Mouse (Mus musculus) telencephalon, adult 2 months (tissue): ENCODE measurements around the gene Lbhd1.
"Not testable (repeated sequence)": the region's sequence is repeated elsewhere in the genome, so short reads cannot be mapped to it uniquely, and the experiment has no call there.

ENCODE experiments used
- DNase-seq: peaks from one replicate; pipeline ENCODE4 v3.0.0-alpha.2; 2011; ENCODE audit warnings: low read depth, low spot score

Gene Lbhd1

DNA sequence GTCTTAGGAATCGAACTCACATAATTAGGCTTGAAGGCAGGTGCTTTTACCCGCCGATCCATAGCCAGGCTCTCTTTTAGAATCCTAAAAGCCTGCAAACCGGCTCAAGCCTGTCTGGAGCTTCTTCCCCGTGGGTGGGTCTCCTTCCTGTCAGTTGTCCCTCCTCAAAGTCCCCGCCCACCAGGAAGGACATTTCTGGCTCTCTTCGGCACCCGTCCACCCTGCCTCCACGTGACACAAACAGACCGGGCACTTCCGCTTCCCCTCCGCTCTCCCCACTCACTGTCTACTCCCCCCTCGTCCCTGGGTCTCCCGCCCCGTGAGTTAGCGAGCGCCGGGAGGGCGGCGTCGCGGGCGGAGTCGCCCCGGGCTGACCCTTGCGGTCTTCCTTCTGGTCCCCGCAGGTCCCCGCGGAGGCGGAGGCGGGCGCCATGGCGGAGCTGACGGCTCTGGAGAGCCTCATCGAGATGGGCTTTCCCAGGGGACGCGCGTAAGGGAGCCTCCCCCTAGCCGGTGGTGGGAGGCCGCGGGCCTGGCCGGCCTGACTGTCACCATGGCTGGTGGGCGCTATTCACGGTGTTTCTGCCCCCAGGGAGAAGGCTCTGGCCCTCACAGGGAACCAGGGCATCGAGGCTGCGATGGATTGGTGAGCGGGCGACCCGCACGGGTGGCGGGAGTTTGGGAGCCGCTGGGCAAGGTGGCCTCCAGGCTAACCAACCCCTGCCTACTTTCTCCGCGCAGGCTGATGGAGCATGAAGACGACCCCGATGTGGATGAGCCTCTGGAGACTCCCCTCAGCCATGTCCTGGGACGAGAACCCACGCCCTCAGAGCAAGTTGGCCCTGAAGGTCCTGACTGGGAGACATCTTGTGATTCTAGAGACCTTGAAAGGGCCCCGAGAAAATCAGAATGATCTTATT lies 12.0 kb upstream of the Lbhd1 start, which contains the start of gene Ubxn1:
Ubxn1 (plus strand) TSS at position 230 of the 920 bp plus-strand sequence.
- peak; percentile 97 for DNase-seq

DNA sequence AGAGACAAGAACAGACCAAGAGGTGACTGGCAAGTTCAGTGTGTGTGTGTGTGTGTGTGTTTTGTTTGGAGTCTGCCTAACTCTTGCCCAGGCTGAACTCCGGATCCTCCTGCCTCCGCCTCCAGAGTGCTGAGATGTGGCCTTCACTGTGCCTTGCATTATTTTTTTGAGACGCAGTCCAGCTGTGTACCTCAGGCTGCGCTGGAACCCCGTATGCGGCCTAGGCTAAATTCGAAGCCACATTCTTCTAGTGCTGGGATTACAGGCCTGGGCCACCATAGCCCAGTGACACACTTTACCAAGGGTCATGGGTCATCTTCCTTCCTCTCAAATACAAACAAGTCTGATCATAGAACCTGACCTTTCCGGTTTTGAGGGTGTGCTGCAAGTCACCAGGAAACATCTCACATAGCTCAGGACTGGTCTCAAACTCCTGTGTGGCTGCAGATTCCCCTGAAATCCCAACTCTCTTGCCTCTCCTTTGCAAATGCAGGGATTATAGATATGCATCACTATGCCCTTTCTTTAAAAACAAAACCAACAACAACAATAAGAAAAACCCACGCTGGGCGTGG lies 11.2 kb upstream of the Lbhd1 start:
- DNase-seq: no peak

DNA sequence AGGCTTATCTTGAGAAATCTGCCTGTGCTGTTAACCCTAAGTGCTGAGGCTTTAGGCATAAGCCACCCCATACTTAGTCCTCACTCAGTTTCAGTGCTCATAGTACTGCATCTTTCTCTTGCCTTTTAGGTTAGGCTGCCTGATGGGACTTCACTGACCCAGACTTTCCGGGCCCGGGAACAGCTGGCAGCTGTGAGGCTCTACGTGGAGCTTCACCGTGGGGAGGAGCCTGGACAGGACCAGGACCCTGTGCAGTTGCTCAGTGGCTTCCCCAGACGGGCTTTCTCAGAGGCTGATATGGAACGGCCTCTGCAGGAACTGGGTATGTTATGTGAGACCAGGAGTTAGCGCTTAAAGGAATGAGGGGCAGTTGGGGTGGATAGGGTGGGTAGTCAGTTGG lies 8.5 kb upstream of the Lbhd1 start:
- no peak for DNase-seq

DNA sequence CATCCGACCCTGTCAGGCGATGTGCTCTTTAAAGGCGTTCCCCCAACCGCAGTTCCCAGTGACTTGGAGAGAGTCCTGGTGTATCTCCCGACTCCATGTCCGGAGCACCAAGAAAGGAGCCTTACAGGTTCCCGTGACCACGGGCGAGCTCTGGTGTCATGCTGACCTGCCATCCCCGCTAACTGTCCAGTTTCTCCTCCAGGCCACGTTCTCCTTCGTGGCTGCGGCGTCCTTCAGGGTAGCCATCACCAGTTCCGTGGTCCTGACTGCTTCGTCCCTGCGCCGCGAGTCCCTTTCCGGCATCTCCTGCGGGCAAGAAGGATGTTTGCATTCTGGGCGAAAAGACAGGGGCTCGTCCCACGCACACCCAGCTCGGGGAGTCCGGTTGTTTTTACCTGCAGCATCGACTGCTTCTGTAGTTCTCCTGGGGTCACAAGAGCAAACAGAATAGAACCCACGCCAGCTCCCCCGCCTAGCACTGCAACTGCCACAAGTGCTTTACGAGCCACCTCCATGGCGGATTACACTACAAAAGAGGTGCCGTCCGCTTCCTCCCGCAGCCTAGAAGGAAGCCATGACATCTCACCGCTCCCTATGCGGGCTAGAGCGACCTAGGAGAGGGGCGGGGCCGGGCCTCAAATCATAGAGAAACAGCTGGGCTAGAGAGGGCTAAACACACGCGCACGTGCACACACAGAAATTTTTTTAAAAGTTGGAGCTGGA lies 3.1 kb upstream of the Lbhd1 start, which contains the start of gene Uqcc3:
Uqcc3 (minus strand) TSS at position 613 of the 723 bp plus-strand sequence.
- DNase-seq: peak; percentile 83

DNA sequence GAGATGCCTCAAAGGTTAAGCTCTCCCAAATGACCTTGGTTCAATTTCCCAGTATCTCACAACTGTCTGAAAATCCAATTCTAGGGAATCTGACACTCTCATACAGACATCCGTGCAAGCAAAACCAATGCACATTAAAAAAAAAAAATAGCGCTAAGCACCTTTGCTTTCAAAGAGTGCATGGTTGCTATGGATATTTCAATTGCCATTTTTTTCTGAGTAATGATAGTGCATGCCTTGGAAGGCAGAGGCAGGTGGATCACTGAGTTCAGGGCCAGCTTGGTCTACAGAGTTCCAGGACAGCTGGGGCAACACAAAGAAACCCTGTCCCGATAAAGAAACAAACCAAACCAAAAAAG lies 2.5 kb upstream of the Lbhd1 start:
- no peak for DNase-seq

DNA sequence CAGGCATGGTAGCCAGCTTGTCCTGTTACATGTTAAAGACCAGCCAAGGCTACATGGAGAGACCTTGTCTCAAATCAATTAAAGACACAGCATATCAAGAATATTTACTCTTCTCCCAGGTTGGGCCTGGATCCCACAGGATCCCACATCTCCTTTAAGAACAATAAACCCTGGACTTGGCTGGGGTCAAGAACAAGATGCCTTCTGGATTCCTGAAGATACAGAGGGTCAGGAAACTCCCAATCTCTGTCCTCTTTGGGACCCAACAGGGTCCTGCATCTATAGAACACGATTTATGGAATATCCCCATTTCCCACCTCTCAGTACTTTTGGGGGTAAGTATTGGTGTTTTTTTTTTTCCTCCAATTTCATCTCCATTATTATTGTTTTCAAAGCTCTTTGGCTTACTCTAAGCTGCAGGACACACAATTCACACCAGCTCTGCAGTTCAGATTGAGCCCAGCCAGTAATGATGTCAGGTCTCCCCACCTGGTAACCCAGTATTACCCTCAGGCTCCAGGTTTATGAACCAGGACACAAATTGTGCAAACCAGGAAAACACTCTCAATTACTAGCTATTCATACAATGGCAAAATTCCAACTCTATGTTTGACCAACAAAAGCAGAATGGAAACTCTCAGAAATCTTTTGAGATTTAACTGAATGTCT lies 3.5 kb downstream of the Lbhd1 start:
- DNase-seq: no peak

DNA sequence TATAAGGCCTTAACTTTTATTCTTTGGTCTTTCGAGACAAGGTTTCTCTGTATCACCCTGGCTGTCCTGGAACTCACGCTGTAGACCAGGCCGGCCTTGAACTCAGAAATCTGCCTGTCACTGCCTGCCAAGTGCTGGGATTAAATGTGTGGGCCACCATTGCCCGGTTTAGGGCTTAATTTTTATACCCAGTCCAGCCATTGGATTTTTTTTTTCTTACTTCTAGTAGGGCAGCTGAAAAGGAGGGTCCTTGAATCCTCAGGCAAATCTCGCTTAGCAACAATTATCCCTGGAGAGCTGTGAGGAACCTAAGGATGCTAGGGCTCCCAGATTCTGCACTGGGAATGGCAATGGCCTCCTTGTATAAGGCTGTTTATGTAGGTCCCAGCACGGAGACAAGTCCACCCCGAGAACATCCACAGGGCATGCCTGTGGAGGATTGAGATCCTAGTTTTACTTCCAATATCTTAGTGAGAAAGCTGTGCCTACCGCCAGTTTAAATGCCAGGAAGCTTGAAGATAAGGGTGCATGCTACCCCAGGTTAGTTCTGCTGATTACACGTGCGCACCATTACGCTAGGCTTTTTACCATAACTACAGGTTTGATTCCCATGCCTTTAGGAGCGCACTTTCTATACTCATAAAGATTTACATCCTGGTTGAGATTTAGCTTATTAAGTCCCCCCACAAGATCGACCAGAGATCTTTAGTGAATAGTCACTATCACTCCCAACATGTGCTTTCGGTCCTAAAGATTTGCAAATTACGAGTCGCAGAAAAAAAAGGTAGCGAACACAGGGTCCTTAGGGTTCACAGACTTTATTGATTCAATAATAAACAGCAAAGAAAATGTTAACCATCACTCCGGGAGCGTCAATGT lies 4.3 kb downstream of the Lbhd1 start:
- DNase-seq: no peak

DNA sequence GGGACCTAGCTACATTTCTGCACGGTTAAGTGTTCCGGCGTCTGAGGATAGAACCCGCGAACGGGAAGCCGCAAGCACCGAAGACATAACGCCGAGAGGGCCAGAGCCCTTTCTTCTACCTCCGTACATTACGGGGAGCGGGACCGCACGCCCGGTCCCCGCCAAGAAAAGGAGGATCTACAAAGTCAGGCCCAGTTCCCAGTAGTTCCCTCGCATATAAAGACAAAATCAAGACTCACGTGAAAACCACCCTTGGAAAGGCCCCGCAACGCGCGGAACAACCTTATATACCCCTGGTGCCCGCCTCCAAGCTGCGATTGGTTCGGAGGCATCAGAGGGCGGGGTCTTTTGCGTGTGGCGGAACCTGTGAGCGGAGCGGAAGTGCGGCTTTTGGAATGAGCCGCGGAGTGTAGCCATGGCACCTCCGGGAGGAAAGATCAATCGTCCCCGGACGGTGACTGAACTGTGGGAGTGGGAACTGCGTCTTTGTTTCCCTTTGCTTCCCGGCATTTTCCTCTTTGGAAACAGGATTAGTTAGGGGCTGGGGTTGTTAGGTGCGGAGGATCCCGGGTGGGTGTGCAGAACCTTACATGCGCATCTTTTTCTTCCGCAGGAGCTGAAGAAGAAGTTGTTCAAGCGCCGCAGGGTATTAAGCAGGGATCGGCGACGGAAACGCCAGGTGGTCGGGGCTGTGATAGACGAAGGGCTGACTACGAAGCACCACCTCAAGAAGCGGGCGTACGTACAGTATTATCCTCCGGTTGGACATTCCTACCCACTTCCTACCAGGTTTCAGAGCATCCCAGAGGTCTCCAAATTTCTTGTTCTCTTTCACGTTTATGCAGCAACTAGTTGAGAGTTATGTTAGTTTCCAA lies 5.2 kb downstream of the Lbhd1 start, which contains the start of the genes 1810009A15Rik and Gm49416:
1810009A15Rik (plus strand) TSS at position 343 of the 875 bp plus-strand sequence.
Gm49416 (plus strand) TSS at position 416 of the 875 bp plus-strand sequence.
- peak; percentile 92 for DNase-seq

DNA sequence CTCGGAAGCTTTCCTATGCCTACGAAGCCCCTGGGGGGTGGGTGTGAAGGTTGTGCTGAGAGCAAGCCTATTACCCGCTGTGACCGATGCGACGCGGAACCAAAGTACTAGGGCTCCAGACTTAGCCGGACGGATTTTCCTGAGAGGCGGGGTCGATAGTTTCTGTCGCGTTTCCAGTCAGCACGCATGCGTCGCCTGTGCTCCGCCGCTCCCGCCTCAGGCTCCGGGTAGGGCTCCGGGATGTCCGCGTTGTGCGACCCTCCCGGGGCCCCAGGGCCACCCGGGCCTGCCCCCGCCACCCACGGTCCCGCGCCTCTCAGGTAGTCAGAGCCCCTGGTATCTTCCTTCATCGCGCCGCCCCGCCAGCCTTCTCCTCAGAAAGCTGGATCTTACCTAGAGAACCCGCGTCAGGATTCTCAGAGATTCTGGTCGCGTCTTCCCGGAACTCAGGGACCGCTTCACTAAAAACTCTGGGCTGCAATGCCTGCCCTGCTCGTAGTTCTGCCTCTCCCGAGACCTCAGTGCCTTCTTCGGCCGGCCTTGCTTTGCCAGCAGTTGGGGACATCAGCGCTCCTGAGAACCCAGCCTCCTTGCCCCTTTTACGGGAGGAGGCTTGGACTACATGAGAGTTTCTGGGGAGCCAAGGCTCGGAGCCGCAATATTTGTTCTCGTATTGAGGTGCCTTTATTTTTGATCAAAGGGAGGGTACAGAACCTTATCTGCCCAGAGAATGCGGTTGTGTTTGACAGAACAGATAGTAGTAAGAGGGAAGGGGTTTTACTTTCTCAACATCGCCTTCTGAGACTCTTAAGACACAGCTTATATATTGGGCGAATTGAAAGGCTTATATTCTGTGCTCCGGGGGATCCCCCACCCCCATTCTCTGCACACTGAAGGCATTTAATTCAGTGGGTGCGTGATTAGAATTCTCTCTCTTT lies 9.6 kb downstream of the Lbhd1 start, which contains the start of gene Ints5:
Ints5 (plus strand) TSS at position 177 of the 938 bp plus-strand sequence.
- DNase-seq: peak; percentile 87

DNA sequence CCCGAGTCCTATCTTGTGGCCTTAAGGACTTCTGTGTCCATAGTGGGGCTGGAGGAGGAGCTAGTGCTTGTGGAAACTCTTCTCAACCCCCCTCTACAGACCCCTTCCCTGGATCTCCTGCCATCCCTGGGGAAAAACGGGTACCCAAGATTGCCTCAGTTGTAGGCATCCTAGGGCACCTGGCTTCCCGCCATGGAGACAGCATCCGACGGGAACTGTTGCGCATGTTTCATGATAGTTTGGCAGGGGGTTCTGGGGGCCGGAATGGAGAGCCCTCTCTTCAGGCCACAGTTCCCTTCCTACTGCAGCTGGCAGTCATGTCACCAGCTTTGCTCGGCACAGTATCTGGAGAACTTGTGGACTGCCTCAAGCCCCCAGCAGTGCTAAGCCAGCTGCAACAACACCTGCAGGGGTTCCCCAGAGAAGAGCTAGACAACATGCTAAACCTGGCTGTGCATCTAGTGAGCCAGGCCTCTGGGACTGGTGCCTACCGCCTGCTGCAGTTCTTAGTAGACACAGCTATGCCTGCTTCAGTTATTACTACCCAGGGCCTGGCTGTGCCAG lies 11.9 kb downstream of the Lbhd1 start:
- no peak for DNase-seq

DNA sequence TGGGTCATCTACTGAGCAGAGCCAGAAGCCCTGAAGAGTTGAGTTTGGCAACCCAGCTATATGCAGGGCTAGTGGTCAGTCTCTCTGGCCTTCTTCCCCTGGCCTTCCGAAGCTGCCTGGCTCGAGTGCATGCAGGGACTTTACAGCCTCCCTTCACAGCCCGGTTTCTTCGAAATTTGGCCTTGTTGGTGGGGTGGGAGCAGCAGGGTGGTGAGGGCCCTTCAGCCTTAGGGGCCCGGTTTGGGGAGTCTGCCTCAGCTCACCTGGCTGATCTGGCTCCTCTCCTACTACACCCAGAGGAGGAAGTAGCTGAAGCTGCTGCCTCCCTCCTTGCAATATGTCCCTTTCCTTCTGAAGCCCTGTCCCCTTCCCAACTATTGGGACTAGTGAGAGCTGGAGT lies 12.7 kb downstream of the Lbhd1 start:
- DNase-seq: not testable (repeated sequence)

DNA sequence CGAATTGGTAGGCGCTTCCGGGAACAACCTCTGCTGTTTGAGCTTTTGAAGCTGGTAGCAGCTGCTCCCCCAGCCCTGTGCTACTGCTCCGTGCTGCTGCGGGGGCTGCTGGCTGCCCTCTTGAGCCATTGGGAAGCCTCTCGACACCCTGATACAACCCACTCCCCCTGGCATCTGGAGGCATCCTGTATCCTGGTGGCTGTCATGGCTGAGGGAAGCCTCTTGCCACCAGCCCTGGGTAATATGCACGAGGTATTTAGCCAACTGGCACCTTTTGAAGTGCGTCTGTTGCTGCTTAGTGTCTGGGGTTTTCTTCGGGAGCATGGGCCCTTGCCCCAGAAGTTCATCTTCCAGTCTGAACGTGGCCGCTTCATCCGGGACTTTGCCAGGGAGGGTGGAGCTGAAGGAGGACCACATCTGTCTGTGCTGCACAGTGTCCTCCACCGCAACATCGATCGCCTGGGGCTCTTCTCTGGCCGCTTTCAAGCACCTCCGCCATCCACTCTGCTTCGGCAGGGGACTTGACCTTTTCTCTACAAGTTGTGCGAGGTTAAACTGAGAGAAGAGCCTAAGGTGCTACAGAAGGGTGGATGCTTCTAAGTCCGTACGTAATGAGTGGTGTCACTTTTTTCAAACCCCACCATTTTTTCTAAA lies 13.8 kb downstream of the Lbhd1 start:
- not testable (repeated sequence) for DNase-seq

DNA sequence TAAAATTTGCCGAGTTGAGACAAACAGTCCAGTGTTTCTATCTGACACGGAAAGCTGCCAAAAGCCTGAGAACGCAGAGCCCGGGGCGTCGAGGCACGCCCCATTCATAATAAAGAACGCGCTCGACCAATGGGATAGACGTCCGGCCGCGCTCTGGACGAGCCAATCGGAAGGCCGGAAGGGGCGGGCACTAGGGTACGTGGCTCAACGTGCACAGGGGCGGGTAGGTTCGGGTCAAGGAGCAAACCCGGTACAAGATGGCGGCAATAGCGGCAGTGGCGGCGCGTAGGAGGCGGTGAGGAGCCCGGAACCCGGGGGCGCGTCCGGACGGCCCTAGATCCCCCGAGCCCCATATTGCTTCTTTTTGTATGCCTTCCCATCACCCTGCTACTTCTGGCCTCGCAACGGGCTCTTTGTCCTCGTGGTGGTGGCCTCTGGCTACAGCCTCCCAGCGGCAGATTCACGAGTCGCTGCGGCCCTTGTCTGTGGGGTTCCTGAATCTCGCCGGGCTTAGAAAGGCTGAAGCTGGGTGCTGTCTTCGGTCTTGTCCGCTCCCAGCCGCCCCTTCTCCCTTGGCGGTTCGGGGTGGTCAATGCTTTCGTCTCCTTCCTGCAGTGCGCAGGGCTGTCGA lies 14.4 kb downstream of the Lbhd1 start, which contains the start of gene Ganab:
Ganab (plus strand) TSS at position 207 of the 631 bp plus-strand sequence.
- DNase-seq: peak; percentile 92

DNA sequence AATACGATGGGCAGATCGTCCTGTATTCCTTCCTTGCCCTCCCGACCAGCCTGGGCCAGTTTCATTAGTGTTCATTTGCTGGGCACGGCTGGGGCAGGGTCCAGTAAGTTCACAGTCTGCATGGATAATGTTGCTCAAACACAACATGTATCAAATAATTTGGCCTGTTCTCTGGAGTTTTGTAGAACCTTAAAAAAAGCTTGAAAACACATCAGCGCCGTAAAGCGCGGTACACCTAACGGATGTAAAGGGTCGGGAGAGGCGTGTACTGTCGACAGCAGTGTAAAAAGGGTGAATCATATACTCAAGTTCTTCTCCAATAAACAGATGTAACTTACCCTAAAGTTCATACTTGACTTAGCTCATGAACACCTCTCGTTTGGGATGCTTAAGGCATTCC lies 15.0 kb downstream of the Lbhd1 start:
- DNase-seq: no peak

DNA sequence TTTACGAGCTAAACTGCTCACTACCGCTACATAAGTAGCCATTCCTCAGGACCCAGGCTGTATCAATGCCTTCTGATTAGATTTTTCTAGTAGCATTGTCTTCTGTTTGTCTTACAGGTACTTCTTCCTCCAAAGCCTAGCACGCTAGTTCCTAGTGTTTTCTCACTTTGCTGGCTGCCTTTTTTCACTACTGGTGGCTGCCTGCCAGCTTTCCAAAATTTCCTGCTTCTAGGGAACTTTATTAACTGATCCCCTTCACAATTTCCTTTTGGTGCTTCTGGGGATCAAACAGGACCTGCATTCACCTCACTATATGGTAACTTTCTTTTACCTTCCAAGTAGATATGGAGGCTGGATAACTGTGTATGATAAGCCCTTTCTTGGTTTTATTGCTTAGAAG lies 15.5 kb downstream of the Lbhd1 start:
- no peak for DNase-seq

DNA sequence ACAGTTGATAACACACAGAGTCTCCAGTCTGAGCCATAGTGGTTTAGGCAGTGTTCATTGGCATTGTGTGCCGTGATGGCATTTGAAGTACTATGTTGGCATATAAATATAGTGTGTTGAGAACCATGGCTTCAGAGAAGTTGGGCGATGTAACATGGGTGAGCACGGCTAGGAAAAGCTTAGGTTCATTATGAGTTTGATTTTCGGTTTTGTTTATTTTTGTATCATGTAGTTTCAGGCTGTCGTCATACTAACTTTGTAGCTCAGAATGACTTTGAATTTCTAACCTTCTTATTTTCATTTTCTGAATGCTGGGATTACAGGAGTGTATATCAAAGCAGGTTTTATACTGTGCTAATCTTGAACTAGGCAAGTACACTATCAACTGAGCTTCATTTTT lies 19.9 kb downstream of the Lbhd1 start:
- no peak for DNase-seq

DNA sequence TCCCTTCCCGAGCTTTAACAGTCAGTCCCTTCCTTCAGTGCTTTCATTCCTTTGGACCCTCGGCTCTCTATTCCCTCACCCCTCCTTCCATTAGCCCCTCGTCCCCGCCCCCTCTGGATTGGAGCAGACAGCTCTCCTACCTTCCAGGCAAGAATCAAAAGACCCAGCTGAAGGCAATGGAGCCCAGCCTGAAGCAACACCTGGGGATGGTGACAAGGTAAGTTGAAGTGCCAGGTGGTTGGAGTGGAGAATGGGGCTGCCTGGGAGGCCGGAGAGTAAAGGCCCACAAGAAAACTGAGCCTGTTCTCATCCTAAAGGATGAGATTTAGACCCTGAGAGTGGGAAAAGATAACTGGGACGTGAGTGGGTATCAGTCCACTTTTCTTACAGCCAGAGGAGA lies 25.0 kb downstream of the Lbhd1 start:
- no peak for DNase-seq
